Mouse (Mus musculus) limb, embryonic 13.5 days (tissue): ENCODE results near the gene Crmp1. TPM values are rescaled to one million over a fixed set of nuclear protein-coding genes. Genes with fewer than 3 reads are reported as not detected.

Experiments used
- polyA plus RNA-seq: library from polyadenylated mRNA; unstranded; fragments of >200 nt; fragmentation: Nextera tagmentation; extraction: Ambion mirVana; gene quantifications from 2 replicates; pipeline ENCODE4 v1.2.1, GENCODE M21; 2015

The Crmp1 gene
- polyA plus RNA-seq, 1 experiment from 2014 or later = 14.5 TPM

Other genes starting within 250 kb of the Crmp1 start
- 0.06 TPM in 1 of 2 replicates, not detected in the other for gene Gm1043, start 156.6 kb upstream of the Crmp1 start, polyA plus RNA-seq
- gene Evc, start 95.0 kb downstream of the Crmp1 start, polyA plus RNA-seq = 32.6 and 33.2 TPM in 2 replicates
- gene Evc2, start 96.6 kb downstream of the Crmp1 start, polyA plus RNA-seq = 23.7 and 26.6 TPM in 2 replicates